Mouse (Mus musculus) gastrocnemius, postnatal 25 days (tissue): ENCODE data around the gene Dyrk3. TPM values are rescaled to one million over a fixed set of nuclear protein-coding genes. Genes with fewer than 3 reads are reported as not detected.

Experiments
- DNase-seq: peaks from one replicate; pipeline ENCODE4 v3.0.0; 2022
- total RNA-seq, 2 experiments: library from RNA; stranded (reverse); gene quantifications; 1 replicate in 1 of 2; 2 replicates in 1 of 2; pipeline ENCODE4 v1.2.3; 2021

Gene Dyrk3
- total RNA-seq, 2 experiments from 2014 or later = not detected

DNA sequence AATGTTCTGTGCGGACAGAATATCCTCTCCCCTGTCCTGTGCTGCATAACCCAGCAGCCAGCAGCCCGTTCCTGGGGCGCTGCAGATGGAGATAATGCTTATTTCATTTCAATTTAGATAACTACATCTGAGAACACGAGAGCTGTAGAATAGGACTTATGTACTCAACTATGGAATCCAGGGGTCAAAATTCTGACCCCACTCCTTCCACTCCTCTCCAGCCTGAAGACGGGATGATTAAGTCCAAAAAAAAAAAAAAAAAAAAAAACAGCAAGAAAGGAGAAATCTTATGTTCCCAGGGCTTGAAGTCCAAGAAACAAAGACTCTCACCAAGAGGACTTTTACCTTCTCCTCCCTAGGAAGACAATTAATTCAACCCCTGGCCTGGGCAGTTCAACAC lies 55.0 kb downstream of the Dyrk3 start:
- no peak for DNase-seq

DNA sequence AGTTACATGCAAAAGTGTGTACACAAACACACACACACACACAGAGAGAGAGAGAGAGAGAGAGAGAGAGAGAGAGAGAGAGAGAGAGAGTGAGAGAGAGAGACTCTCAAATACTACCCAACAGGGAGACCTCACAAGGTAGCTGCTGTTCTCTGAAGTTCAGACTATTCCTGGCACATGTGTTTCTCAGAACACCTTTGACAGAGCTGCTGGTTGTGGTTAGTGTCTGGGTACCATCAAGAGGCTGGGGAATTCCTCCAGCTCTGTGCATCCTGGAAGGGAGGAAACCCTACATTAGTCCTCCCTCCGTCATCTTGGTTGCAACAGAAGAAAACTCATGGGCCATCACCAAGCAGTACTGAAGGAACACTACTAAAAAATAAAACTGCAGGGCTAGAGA lies 57.5 kb downstream of the Dyrk3 start:
- DNase-seq = no peak

DNA sequence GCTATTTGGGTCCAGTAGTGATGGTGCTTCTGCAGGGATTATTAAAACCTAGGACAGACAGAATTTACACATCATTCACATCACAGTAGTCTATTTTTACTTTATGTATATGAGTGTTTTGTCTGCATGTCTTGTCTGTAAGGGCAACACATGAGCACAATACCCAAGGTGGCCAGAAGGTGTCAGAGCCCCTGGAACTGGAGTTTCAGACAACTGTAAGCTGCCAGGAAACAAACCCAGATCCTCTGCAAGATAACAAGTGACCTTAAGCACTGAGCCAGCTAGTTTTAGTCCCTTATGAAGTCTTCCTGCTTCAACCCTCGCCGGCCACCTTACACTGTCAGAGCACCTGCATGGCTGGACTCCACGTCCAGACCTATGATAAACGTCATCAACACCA lies 58.4 kb downstream of the Dyrk3 start:
- DNase-seq = no peak

DNA sequence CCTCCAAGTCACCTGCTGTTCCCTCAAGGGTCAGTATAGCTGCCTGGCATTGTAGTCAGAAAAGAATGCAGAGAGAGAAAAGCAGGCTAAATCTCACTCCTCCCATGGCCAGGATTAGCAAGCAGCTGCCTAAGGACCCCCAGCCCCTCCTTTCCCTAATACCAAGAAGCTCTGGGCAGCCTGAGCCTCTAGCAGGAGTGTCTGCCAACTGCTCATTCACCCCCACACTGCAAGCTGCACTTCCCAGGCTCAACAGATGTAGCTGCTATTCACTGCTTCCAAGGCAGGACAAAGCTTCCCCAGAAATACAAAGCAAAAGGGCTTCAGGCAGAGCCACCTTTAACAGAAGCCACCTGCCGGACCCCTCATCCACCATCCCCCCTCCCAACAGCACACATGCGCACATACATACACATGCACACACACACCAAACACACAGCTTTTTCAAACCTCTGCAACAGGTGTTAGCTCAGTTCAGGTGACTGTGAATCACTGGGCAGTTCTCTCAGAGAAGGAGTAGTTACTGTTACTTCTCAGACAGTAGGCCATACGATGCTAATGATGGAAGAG lies 59.3 kb downstream of the Dyrk3 start:
- no peak for DNase-seq

Other genes starting within 250 kb of the Dyrk3 start
- not detected for gene Il20, start 226.9 kb downstream of the Dyrk3 start, total RNA-seq
- not detected for gene Il19, start 198.2 kb downstream of the Dyrk3 start, total RNA-seq
- gene Il10, start 118.5 kb downstream of the Dyrk3 start, total RNA-seq = not detected
- 100 to 1,000 TPM; 193 to 219 TPM for gene Mapkapk2, start 40.5 kb downstream of the Dyrk3 start, total RNA-seq
- 10 to 100 TPM; 25.8 to 30.0 TPM for gene Eif2d, start 14.8 kb upstream of the Dyrk3 start, total RNA-seq
- gene Rassf5, start 106.9 kb upstream of the Dyrk3 start, total RNA-seq = under 1 TPM; 0.70 to 0.90 TPM
- 1 to 10 TPM in 1 of 2 experiments, under 1 TPM in 1; 0.95 to 1.9 TPM for gene Ikbke, start 141.3 kb upstream of the Dyrk3 start, total RNA-seq